Mouse (Mus musculus) cerebellum, postnatal 36 days (tissue): ENCODE measurements at regions not wholly inside any gene's neighbourhood (a gene's known extent, or its start where the extent isn't known, plus 50 kb on each side); places are given as distances from the start of the nearest gene placed in this dataset.
A peak's percentile ranks its signal among the peaks of the same experiment; 100 is the strongest.

Experiments
- DNase-seq, 2 experiments: peaks; one replicate each; pipeline ENCODE4 v3.0.0; 2021 to 2022; ENCODE audit warnings: mixed read lengths in 2 of 2

- no peak for DNase-seq
Observed at GRCm38 (mm10) chr6:31169343-31169742, 210.5 kb upstream of the Klf14 start.

- DNase-seq = no peak
Observed at GRCm38 (mm10) chr6:31169868-31170600, 211.2 kb upstream of the Klf14 start.

- DNase-seq = peak in 1 of 2 experiments; percentile 36
Observed at GRCm38 (mm10) chr6:31171831-31172569, 213.1 kb upstream of the Klf14 start.

- no peak for DNase-seq
Observed at GRCm38 (mm10) chr6:31175769-31176168, 216.9 kb upstream of the Klf14 start.

GRCm38 (mm10) chr6:31176368-31176767 lies 217.5 kb upstream of the Klf14 start:
- no peak for DNase-seq

GRCm38 (mm10) chr6:31176831-31177230 lies 218.0 kb upstream of the Klf14 start:
- DNase-seq = no peak

- DNase-seq = no peak
Observed at GRCm38 (mm10) chr6:31178201-31178880, 219.5 kb upstream of the Klf14 start.

GRCm38 (mm10) chr6:31182284-31182683 lies 216.3 kb upstream of the Mkln1 start:
- DNase-seq = no peak

GRCm38 (mm10) chr6:31183127-31183526 lies 215.4 kb upstream of the Mkln1 start:
- DNase-seq = no peak

GRCm38 (mm10) chr6:31184554-31184953 lies 214.0 kb upstream of the Mkln1 start:
- DNase-seq = no peak

- no peak for DNase-seq
Observed at GRCm38 (mm10) chr6:31185151-31185550, 213.4 kb upstream of the Mkln1 start.

GRCm38 (mm10) chr6:31188066-31188465 lies 210.5 kb upstream of the Mkln1 start:
- no peak for DNase-seq

- peak; percentile 30 to 34 for DNase-seq
Observed at GRCm38 (mm10) chr6:31189060-31189459, 209.5 kb upstream of the Mkln1 start.

- DNase-seq = no peak
Observed at GRCm38 (mm10) chr6:31190070-31190469, 208.5 kb upstream of the Mkln1 start.

- no peak for DNase-seq
Observed at GRCm38 (mm10) chr6:31190628-31191373, 207.7 kb upstream of the Mkln1 start.

GRCm38 (mm10) chr6:31191577-31191976 lies 207.0 kb upstream of the Mkln1 start:
- no peak for DNase-seq

- no peak for DNase-seq
Observed at GRCm38 (mm10) chr6:31192197-31192596, 206.3 kb upstream of the Mkln1 start.

- DNase-seq = no peak
Observed at GRCm38 (mm10) chr6:31193202-31193601, 205.3 kb upstream of the Mkln1 start.

GRCm38 (mm10) chr6:31197631-31198338 lies 200.8 kb upstream of the Mkln1 start:
- DNase-seq = peak; percentile 64 to 65

- DNase-seq = no peak
Observed at GRCm38 (mm10) chr6:31198340-31198739, 200.2 kb upstream of the Mkln1 start.

- no peak for DNase-seq
Observed at GRCm38 (mm10) chr6:31200705-31201104, 197.8 kb upstream of the Mkln1 start.

- DNase-seq = no peak
Observed at GRCm38 (mm10) chr6:31201375-31201972, 197.1 kb upstream of the Mkln1 start.
